Mouse (Mus musculus) heart, embryonic 10.5 days (tissue): Measurements from ENCODE around the gene Ptdss2. TPM values are rescaled to one million over a fixed set of nuclear protein-coding genes. Genes with fewer than 3 reads are reported as not detected.

Experiments
- DNase-seq: peaks from one replicate; pipeline ENCODE4 v3.0.0-alpha.2; 2017; ENCODE audit warnings: low spot score
- H3K27ac ChIP-seq: fragments of 300-500 bp; sonication (generic); 2 replicates; pipeline ENCODE4 v1.5.1; 2016; ENCODE audit warnings: mild to moderate bottlenecking
- H3K27me3 ChIP-seq: fragments of 300-500 bp; sonication (generic); 2 replicates; pipeline ENCODE4 v1.6.1; 2016; ENCODE audit warnings: mild to moderate bottlenecking; ENCODE audit not compliant: poor library complexity, insufficient read depth, severe bottlenecking
- H3K36me3 ChIP-seq: fragments of 300-500 bp; sonication (generic); 2 replicates; pipeline ENCODE4 v1.6.1; 2016; ENCODE audit warnings: mild to moderate bottlenecking, moderate library complexity
- H3K4me1 ChIP-seq: fragments of 300-500 bp; sonication (generic); 2 replicates; pipeline ENCODE4 v1.6.1; 2016; ENCODE audit warnings: mild to moderate bottlenecking
- H3K4me3 ChIP-seq: fragments of 300-500 bp; sonication (generic); 2 replicates; pipeline ENCODE4 v1.5.1; 2016; ENCODE audit warnings: mild to moderate bottlenecking, moderate library complexity
- H3K9me3 ChIP-seq: fragments of 300-500 bp; sonication (generic); 2 replicates; pipeline ENCODE4 v1.6.1; 2016; ENCODE audit warnings: mild to moderate bottlenecking, moderate library complexity
- WGBS: fragments of 180-500 bp; shearing (Covaris S2); methylation state at CpG from one replicate; pipeline ENCODE4 v1.1.7; 2016; 5-methylcytosine and 5-hydroxymethylcytosine counted together
- polyA plus RNA-seq: library from polyadenylated mRNA; unstranded; fragments of >200 nt; fragmentation: Nextera tagmentation; extraction: Ambion mirVana; gene quantifications from 2 replicates; pipeline ENCODE4 v1.2.1, GENCODE M21; 2016

The Ptdss2 gene
- polyA plus RNA-seq, result 87.8 and 91.1 TPM in 2 replicates

DNA sequence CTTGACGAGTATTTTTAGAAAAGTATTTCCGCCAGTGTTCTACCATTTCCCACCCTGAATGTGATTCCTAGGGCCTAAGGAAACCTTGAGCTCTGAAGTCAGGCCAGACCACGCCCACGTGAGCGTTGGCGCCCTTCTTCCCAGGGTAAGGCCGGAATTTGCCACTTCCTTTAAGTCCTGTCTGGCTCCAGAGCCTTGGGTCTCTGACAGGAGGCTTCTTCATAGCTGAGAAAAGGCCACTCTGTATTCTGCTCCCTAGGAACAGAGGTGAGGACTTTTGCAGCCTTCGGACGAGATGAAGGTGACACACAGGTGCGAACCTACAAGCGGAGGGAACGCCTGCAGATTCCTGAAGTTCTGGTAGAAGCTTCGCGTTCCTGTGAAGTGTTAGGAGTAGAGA lies at the start of gene Ptdss2:
Gene Ptdss2, plus strand, starts transcription at position 138 of the 400 bp plus-strand sequence.
- Histone ChIP-seq H3K27me3 (peaks cover 13% of the 10 kb centered on the region), H3K36me3 (no peaks in the 10 kb centered on the region), H3K4me3 (peak within 1 kb of the TSS; percentile 62), H3K9me3 (no peaks in the 10 kb centered on the region), H3K4me1 (peaks cover 22% of the 10 kb centered on the region), H3K27ac (peak within 1 kb of the TSS; percentile 91)
- 38% methylated on average over 14 of the region's 14 CpGs for WGBS
- DNase-seq, result no peak

DNA sequence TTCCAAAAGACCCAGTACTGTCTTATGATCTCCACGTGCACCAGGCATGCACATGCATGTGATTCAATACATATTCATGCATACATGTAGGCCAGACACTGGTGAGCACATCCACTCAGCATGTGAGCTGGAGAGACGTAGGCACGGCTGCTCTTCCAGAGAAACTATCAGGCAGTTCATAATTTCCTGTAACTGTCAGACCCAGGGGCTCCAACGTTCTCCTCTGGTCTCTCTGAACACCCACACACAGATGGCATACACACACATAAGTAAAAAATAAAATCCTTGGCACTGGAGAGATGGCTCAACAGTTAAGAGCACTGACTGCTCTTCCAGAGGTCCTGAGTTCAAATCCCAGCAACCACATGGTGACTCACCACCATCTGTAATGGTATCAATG lies 48.4 kb upstream of the Ptdss2 start:
- 81% methylated on average over 4 of the region's 4 CpGs for WGBS
- Histone ChIP-seq H3K27ac (no peak overlapping the region), H3K4me1 (peaks cover 17% of the 10 kb centered on the region), H3K27me3 (peaks cover 87% of the 10 kb centered on the region), H3K36me3 (no peaks in the 10 kb centered on the region), H3K4me3 (no peak overlapping the region), H3K9me3 (no peaks in the 10 kb centered on the region)
- DNase-seq, result no peak

DNA sequence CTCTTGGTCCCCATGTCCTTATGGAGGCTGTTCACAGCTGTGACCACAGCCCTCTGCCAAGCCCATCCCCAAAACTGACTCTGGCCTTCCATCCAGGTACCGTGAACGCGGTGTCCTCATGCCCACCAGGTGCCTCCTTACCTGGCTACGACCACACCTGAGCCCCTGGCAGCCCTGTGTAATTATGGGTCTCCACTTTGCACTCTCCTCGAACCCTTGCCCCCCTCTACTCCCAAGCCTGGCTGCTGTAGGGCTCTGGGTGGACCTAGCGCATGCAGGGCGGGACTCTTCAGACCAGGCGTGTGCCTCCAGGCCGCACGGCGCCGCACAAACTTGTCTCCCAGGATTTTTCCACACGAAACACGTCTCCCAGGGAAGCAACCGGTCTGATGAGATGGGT lies 44.3 kb upstream of the Ptdss2 start, which contains the start of gene Pkp3:
Gene Pkp3, plus strand, starts transcription at position 378 of the 400 bp plus-strand sequence.
- 0 out of 2 replicates have a peak within 1 kb of the TSS, but pooled peaks have one; percentile 11 for H3K27ac ChIP-seq
- peaks cover 91% of the 10 kb centered on the region for H3K27me3 ChIP-seq
- no peaks in the 10 kb centered on the region for H3K9me3 ChIP-seq
- no peak for DNase-seq
- no peaks in the 10 kb centered on the region for H3K36me3 ChIP-seq
- WGBS, result 86% methylated on average over 15 of the region's 15 CpGs
- no peak within 1 kb of the TSS for H3K4me3 ChIP-seq
- H3K4me1 ChIP-seq, result peaks cover 4% of the 10 kb centered on the region; the same call in 1 of the 2 replicates

DNA sequence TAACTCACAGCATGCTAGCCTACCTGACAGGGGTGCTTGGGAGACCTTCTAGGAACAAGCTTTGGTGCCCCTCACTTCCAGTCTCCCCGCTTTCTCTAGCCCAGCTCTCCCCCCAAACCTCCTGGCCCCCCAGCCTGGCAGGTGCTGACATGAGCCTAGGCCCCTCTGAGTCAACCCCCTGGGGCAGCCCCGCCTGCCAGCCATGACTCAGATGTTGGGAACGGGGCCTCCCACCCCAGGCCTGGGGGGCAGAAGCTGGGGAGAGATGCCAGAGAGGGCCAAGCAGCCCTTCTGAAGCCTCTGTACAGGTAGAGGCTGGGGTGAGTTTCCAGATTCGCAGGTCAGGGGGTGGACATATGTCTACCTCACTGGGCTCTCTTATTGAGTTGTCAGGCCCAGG lies 43.3 kb upstream of the Ptdss2 start:
- H3K9me3 ChIP-seq, result no peaks in the 10 kb centered on the region
- H3K4me3 ChIP-seq, result no peak overlapping the region
- 73% methylated on average over 4 of the region's 4 CpGs for WGBS
- DNase-seq, result no peak
- peaks cover 5% of the 10 kb centered on the region; the same call in 1 of the 2 replicates for H3K4me1 ChIP-seq
- H3K27ac ChIP-seq, result 0 out of 2 replicates have a peak overlapping the region, but pooled peaks have one; percentile 11
- H3K36me3 ChIP-seq, result no peaks in the 10 kb centered on the region
- peaks cover 89% of the 10 kb centered on the region for H3K27me3 ChIP-seq

DNA sequence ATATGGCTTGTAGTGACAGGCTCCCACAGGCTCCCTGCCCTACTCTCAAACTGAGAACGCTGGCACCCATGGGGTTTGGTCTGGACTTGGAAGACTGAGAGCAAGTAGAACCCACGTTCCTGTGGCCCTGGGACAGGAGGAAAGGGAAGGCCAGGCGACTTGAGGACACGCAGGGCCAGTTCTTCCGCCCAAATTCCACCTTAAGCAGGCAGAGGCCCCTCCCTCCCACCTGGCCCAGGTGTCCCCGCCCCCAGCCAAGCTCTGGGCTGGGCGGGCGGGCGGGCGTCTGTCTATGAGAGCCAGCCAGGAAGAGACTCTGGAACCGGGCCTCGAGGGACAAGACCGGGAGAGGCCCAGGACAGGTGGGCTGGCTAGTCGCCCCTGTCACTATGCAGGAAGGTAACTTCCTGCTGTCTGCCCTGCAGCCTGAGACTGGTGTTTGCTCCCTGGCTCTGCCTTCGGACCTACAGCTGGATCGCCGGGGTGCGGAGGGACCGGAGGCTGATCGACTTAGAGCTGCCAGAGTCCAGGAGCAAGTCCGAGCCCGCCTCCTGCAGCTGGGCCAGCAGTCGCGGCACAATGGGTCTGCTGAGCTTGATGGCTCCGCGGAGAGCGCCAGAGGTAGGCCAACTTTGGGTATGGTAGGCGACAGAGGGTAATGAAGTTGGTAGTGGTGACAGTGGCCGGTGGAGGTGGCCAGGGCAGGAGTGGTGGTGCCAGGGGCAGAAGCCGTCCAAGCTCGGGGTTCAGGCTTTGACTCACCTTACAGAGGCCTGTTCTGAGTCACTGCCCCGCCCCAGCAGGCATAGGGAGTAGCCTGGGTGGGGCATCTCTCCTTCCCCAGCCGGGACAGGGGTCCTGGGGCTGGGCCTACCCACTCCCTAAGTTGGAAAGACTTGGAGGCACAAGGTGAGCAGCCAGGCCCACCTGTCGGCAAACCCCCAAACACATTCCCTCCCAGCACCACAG lies 42.4 kb upstream of the Ptdss2 start:
- Histone ChIP-seq H3K27me3 (peaks cover 87% of the 10 kb centered on the region), H3K9me3 (no peaks in the 10 kb centered on the region), H3K4me3 (peak overlapping the region; percentile 36), H3K4me1 (peaks cover 5% of the 10 kb centered on the region; the same call in 1 of the 2 replicates), H3K27ac (peak overlapping the region; percentile 57; the same call in 1 of the 2 replicates), H3K36me3 (no peaks in the 10 kb centered on the region)
- no peak for DNase-seq
- WGBS, result 22% methylated on average over 34 of the region's 34 CpGs

DNA sequence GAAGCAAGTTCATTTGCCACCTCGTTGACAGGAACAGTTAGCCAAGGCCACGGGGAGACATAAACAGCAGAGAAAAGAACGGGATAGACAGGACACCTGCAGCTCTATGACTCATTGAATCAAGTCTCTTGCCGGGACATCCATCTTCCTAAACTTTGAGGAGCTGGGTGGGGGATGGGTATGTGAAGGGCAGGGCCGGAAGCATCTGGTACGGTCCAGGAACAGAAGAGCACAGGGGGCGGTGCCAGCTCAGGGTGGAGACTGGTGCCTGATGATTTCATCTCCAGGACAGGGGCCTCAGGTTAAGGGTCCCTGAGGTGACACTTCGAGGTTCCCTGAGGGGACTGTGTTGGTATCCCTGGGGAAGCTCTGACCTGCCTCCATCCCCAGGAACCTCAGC lies 34.3 kb upstream of the Ptdss2 start:
- WGBS, result 25% methylated on average over 8 of the region's 8 CpGs
- Histone ChIP-seq H3K9me3 (no peaks in the 10 kb centered on the region), H3K27me3 (peaks cover 70% of the 10 kb centered on the region), H3K4me1 (peaks cover 26% of the 10 kb centered on the region), H3K4me3 (0 out of 2 replicates have a peak overlapping the region, but pooled peaks have one; percentile 44), H3K27ac (no peak overlapping the region), H3K36me3 (no peaks in the 10 kb centered on the region)
- no peak for DNase-seq

DNA sequence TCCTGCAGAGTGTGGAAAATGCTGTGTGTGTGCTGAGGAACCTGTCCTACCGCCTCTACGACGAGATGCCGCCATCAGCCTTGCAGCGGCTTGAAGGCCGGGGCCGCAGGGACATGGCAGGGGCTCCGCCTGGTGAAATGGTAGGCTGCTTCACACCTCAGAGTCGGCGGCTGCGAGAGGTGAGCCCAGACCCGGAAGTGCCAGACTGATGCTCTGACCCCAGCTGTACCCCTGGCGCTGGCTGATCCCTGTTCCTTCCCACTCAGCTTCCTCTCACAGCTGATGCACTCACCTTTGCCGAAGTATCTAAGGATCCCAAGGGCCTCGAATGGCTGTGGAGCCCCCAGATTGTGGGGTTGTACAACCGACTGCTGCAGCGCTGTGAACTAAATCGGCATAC lies 33.7 kb upstream of the Ptdss2 start:
- Histone ChIP-seq H3K27me3 (peaks cover 72% of the 10 kb centered on the region), H3K4me1 (peaks cover 26% of the 10 kb centered on the region), H3K4me3 (peak overlapping the region; percentile 44), H3K36me3 (no peaks in the 10 kb centered on the region), H3K27ac (no peak overlapping the region), H3K9me3 (no peaks in the 10 kb centered on the region)
- DNase-seq, result no peak
- WGBS, result 10% methylated on average over 18 of the region's 18 CpGs

DNA sequence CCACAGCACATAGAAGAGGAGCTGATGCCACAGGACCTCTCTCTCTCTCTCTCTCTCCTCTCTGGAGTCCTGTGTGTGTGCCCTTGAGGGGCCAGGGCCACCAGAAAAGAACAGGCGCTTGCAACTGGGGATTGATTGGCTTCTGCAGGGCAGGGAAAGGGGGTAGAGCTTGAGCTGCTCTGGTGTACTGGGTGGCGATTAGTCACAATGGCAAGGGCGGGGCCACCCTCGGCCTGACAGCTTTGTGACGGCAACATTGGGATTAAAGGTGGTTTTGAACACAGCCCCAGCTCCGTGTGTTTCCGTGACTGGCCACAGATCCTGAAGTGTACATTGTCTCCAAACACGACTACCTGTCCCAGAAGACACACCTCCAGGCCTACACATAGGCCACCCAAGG lies 32.0 kb upstream of the Ptdss2 start:
- Histone ChIP-seq H3K9me3 (no peaks in the 10 kb centered on the region), H3K36me3 (no peaks in the 10 kb centered on the region), H3K27me3 (peaks cover 84% of the 10 kb centered on the region), H3K27ac (no peak overlapping the region), H3K4me3 (no peak overlapping the region), H3K4me1 (peaks cover 33% of the 10 kb centered on the region)
- 64% methylated on average over 8 of the region's 8 CpGs for WGBS
- no peak for DNase-seq

DNA sequence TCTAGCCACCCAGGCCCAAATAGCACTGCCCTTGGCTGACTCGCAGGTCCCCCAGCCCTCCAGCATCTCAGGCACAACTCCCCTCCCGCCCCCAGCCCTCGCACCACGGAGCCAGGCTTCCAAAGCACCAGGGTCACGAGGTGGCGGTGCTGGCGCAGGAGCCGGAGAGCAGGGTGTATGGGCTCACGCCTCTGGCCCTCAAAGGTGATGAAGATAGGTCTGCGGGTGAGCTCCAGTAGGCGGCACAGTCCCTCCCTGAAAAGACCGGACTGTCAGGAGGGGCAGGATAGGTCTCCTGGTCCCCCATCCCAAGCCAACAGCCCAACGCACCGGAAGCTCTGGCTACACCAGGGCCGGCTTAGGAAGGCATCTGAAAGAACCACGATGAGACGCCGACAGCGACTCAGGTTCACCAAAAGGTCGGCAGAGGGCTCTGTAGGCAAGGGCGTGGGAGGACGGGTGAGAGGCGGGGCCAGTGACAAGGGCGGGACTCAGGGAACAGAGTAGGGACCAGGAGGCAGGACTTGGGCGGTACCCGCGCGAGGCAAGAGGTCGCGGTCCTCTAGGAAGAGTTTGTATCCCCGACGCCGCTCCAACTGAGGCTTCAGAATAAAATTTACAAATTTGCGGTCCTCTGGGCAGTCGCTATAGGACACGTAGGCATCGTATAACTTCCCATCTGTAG lies 30.0 kb upstream of the Ptdss2 start:
- Histone ChIP-seq H3K4me3 (peak overlapping the region; percentile 43), H3K27ac (0 out of 2 replicates have a peak overlapping the region, but pooled peaks have one; percentile 3), H3K27me3 (peaks cover 93% of the 10 kb centered on the region), H3K4me1 (peaks cover 46% of the 10 kb centered on the region), H3K36me3 (no peaks in the 10 kb centered on the region), H3K9me3 (no peaks in the 10 kb centered on the region)
- DNase-seq, result peak; percentile 96
- WGBS, result 7% methylated on average over 37 of the region's 37 CpGs

DNA sequence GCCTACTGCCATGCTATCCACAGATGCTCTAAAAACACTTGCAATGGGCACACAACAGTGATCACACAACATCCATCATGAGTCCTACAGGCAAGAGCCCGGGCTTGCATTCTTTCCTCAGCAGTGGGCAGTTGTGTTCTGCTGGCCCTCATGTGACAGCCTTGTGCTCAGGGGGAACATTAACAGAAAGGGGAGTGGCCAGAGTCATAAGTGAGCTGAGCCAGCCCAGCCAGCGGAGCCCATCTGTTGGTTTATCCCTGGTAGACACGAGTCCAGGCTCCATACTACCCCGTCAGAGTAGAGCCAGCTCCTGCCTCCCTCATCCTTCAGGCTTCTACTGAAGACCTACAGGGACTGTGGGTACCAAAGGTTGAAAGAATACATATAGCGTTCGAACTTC lies 28.2 kb upstream of the Ptdss2 start:
- Histone ChIP-seq H3K4me1 (peaks cover 31% of the 10 kb centered on the region), H3K9me3 (no peaks in the 10 kb centered on the region), H3K4me3 (no peak overlapping the region), H3K36me3 (no peaks in the 10 kb centered on the region), H3K27ac (no peak overlapping the region), H3K27me3 (peaks cover 93% of the 10 kb centered on the region)
- no peak for DNase-seq
- 86% methylated on average over 6 of the region's 6 CpGs for WGBS

DNA sequence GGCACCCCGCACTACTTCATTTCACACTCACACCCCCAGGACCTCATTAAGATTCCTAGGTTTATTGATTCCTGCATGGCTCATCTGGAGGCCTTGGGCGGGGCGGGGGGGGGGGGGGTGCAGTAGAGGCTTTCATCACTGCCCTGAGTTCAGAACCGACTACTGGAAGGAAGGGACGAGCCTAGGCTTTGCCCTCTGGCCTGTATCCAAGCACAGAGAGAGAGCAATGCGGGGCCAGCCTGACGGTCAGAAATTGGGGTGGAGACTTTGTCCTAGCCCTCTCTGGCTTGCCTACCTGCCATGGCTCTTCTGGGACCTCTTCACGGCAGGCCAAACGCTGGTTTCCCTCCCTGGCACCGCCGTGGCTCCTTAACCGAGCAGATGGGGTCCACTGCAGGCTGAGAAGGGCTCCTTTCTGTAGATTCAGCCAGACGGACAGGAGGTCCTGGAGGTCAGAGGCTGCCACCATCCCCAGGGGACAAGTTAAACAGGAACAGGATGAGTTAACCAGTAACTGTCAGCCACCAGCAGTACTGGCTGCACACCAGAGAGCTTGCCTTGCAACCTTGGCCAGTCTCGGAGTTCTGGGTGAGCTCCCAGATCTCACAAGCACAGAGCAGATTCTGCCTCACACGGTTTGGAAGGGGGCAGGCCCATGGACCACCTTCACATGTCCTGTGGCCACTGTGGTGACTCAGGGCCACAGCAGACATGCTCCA lies 27.5 kb upstream of the Ptdss2 start:
- H3K9me3 ChIP-seq, result no peaks in the 10 kb centered on the region
- no peak overlapping the region for H3K27ac ChIP-seq
- H3K4me1 ChIP-seq, result peaks cover 32% of the 10 kb centered on the region
- H3K4me3 ChIP-seq, result no peak overlapping the region
- WGBS, result 66% methylated on average over 15 of the region's 15 CpGs
- peaks cover 93% of the 10 kb centered on the region for H3K27me3 ChIP-seq
- no peak for DNase-seq
- H3K36me3 ChIP-seq, result no peaks in the 10 kb centered on the region

DNA sequence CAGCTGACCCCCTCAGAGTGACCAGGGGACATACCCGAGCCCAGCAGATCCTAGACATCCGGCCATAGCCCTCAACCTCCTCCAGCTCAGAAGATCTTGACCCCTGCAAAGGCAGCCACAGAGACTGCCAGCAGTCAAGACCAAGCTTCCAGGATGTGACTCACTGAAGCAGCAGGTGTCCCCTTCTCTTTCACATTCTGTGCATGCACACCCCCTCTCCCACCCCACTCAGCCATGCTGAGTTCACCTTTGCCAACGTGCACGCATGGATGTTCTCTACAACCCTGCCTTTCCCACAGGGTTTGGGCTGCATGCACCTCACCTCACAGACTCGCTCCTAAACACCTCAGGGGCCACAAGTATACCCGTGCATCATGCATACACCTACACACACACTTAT lies 26.2 kb upstream of the Ptdss2 start:
- no peak for DNase-seq
- Histone ChIP-seq H3K27ac (peak overlapping the region; percentile 32; the same call in 1 of the 2 replicates), H3K27me3 (peaks cover 93% of the 10 kb centered on the region), H3K36me3 (no peaks in the 10 kb centered on the region), H3K9me3 (no peaks in the 10 kb centered on the region), H3K4me1 (peaks cover 41% of the 10 kb centered on the region), H3K4me3 (peak overlapping the region; percentile 3)
- 77% methylated on average over 6 of the region's 6 CpGs for WGBS
